Mouse (Mus musculus) gastrocnemius, postnatal 36 days (tissue): ENCODE results near the gene Hpf1. TPM values are rescaled to one million over a fixed set of nuclear protein-coding genes. Genes with fewer than 3 reads are reported as not detected.
A peak's percentile ranks its signal among the peaks of the same experiment; 100 is the strongest.

Experiments used
- DNase-seq, 2 experiments: peaks; one replicate each; pipeline ENCODE4 v3.0.0; 2022
- intact Hi-C: fragments of 180-260 bp; cut with DNase I; formaldehyde crosslinking; loops from one replicate; pipeline ENCODE4 v1.15.1; 2025
- long read RNA-seq, 2 experiments: library from polyadenylated mRNA; stranded (forward); transcript quantifications; one replicate each; pipeline ENCODE4 v2.0.0; 2021
- total RNA-seq, 2 experiments: library from RNA; stranded (reverse); gene quantifications; 2 replicates each; pipeline ENCODE4 v1.2.3; 2021

The Hpf1 gene
- total RNA-seq: 1 to 10 TPM; 5.2 to 7.4 TPM
- long read RNA-seq, experiment 1, partial matches to known transcripts: 1 of 7 reads
- long read RNA-seq, experiment 1, other reads (novel, unspliced or antisense): 2 of 7 reads
- long read RNA-seq, experiment 2, transcript Hpf1-201 (8 exons, 1,191 nt): major isoform, 8 of 14 reads
- long read RNA-seq, experiment 2, partial matches to known transcripts: 1 of 14 reads
- long read RNA-seq, experiment 2, other reads (novel, unspliced or antisense): 1 of 14 reads

- intact Hi-C loops: no loop called here
Measured at GRCm38 (mm10) chr8:60889843-60890519, at the start of gene Hpf1. Hpf1 (plus strand) TSS chr8:60890418.

GRCm38 (mm10) chr8:60842388-60842787, 47.8 kb upstream of the Hpf1 start:
- no peak for DNase-seq
- intact Hi-C loops: no loop called here

More at GRCm38 (mm10) chr8:60889843-60890519, at the start of gene Hpf1:
- peak; percentile 84 to 94 for DNase-seq

GRCm38 (mm10) chr8:60857559-60857958, 32.7 kb upstream of the Hpf1 start:
- no peak for DNase-seq
- intact Hi-C loops: no loop called here

- intact Hi-C loops: no loop called here
- no peak for DNase-seq
Measured at GRCm38 (mm10) chr8:60858091-60858490, 32.1 kb upstream of the Hpf1 start.

GRCm38 (mm10) chr8:60858911-60859476, 31.2 kb upstream of the Hpf1 start:
- intact Hi-C loops: no loop called here
- DNase-seq: no peak

- no peak for DNase-seq
- intact Hi-C loops: no loop called here
Measured at GRCm38 (mm10) chr8:60859605-60860004, 30.6 kb upstream of the Hpf1 start.

GRCm38 (mm10) chr8:60860749-60861148, 29.5 kb upstream of the Hpf1 start:
- intact Hi-C loops: no loop called here
- no peak for DNase-seq

- intact Hi-C loops: no loop called here
- DNase-seq: no peak
Measured at GRCm38 (mm10) chr8:60861783-60862182, 28.4 kb upstream of the Hpf1 start.

- intact Hi-C loops: loop anchor here (5.0 kb wide), 1 partner anchor 358 kb away; the partner anchor contains the start of gene Aadat
- DNase-seq: no peak
Measured at GRCm38 (mm10) chr8:60864875-60865274, 25.3 kb upstream of the Hpf1 start.

- peak in 1 of 2 experiments; percentile 14 for DNase-seq
- intact Hi-C loops: loop anchor here (2.0 to 5.0 kb wide), 2 partner anchors 249 to 358 kb away; partner anchors contain the start of gene Aadat
Measured at GRCm38 (mm10) chr8:60865504-60866114, 24.6 kb upstream of the Hpf1 start.

- intact Hi-C loops: loop anchor here (2.0 to 5.0 kb wide), 2 partner anchors 251 to 360 kb away; partner anchors contain the start of gene Aadat
Measured at GRCm38 (mm10) chr8:60867468-60868115, 22.6 kb upstream of the Hpf1 start.

GRCm38 (mm10) chr8:60868236-60868965, 21.8 kb upstream of the Hpf1 start:
- intact Hi-C loops: loop anchor here (5.0 kb wide), 1 partner anchor 361 kb away; the partner anchor contains the start of gene Aadat

More at GRCm38 (mm10) chr8:60867468-60868115, 22.6 kb upstream of the Hpf1 start:
- no peak for DNase-seq

GRCm38 (mm10) chr8:60869761-60870160, 20.5 kb upstream of the Hpf1 start:
- intact Hi-C loops: loop anchor here (5.0 kb wide), 1 partner anchor 362 kb away; the partner anchor contains the start of gene Aadat
- no peak for DNase-seq

More at GRCm38 (mm10) chr8:60868236-60868965, 21.8 kb upstream of the Hpf1 start:
- no peak for DNase-seq

- DNase-seq: no peak
- intact Hi-C loops: no loop called here
Measured at GRCm38 (mm10) chr8:60870231-60871193, 19.7 kb upstream of the Hpf1 start.

- intact Hi-C loops: no loop called here
Measured at GRCm38 (mm10) chr8:60878617-60879016, 11.6 kb upstream of the Hpf1 start.

GRCm38 (mm10) chr8:60883419-60884137, 6.6 kb upstream of the Hpf1 start:
- intact Hi-C loops: no loop called here
- no peak for DNase-seq

More at GRCm38 (mm10) chr8:60878617-60879016, 11.6 kb upstream of the Hpf1 start:
- no peak for DNase-seq

GRCm38 (mm10) chr8:60886736-60887135, 3.5 kb upstream of the Hpf1 start:
- intact Hi-C loops: no loop called here
- DNase-seq: no peak
